Mouse (Mus musculus) c-Kit-positive CD71-positive TER-119-positive erythroid progenitor cells, embryonic 14.5 days (primary cell): ENCODE measurements around the gene Wfdc6b.
"Not testable (repeated sequence)": the region's sequence is repeated elsewhere in the genome, so short reads cannot be mapped to it uniquely, and the experiment has no call there.

ENCODE experiments used
- DNase-seq: peaks from one replicate; pipeline ENCODE4 v3.0.0-alpha.2; 2013; ENCODE audit warnings: low spot score

Gene Wfdc6b

GRCm38 (mm10) chr2:164613471-164613870 is at the start of gene Wfdc6b, which contains the start of gene Wfdc8:
Gene Wfdc6b (plus strand): TSS chr2:164613522.
Gene Wfdc8 (minus strand): TSS chr2:164613626.
- not testable (repeated sequence) for DNase-seq

DNA sequence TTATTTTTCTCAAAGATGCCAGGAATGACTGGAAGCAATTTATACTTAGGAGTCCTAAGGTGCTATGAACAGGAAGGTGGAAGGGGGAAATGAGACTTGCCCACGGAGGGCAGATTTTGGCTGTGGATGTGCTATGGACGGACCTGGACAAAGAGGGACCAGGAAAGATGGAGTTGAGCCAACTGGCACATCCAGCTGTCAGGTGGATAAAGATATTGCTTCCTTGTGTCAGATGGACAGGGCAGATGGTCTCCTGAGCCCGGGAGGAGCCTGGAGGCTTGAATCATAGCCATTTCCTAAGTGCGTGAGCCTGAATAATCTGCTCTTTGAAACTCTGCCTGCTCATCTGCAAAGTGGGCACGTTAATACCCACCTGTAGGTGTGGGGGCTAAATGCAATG is 49.0 kb upstream of the Wfdc6b start:
- no peak for DNase-seq

DNA sequence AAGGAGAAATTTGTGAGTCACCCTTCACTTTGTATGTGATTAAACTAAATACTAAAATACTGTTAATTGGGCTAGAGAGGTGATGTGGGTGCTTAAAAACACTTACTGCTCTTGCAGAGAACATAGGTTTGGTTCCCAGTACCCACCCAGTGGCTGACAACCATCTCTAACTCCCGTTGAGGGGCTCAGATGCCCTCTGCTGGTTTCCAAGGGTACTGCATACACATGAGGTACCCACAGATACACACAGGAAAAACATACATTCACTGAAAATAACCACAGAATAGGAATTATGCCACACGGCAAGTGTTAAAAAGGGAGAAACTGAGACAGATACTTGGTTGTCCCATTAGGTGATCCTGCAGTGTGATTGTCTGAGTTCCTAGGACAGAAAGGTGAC is 46.3 kb upstream of the Wfdc6b start:
- peak; percentile 9 for DNase-seq

DNA sequence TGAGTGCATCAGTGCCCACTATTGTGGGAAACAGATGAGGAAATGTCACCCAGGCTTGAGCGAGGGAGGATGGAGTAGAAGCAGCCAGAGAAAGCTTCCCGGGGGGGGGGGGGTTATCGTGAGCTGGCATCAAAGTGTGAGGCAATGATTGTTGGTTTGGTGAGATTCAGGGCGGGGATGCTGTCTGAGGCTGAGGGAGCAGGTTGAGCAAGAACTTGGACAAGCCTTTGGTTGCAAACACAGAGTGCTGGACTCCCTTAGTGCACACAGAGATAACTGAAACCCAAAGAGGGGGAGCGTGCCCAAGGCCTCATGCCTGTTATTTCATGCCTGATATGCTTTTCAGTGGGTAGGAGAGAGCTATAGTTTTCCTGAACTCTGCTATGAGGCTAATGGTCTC is 45.9 kb upstream of the Wfdc6b start:
- no peak for DNase-seq

DNA sequence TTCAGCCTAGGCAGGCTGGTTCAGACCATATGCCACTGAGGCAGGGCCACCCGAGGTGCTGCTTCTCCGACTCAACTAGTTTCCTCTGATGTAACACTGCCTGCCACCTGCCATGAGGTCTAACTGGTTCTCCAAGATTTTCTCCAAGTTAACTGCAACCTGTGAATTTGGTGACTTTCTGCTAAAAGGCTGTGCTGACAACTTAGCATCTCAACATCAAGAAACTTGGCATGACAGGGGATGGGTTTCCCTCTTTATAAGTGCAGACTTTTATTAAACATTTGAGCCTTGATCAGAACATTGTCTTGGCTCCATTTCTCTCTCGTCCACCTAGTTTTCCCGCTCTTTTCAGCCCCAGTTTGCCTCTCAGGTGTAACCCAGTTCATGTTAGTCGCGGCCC is 40.0 kb upstream of the Wfdc6b start, which contains the start of gene Spint3:
Spint3 (minus strand) TSS at position 101 of the 400 bp plus-strand sequence.
- not testable (repeated sequence) for DNase-seq

GRCm38 (mm10) chr2:164585025-164585725 is 28.1 kb upstream of the Wfdc6b start, which contains the start of gene Wfdc6a:
Gene Wfdc6a (minus strand): TSS chr2:164585447.
- DNase-seq: not testable (repeated sequence)

- DNase-seq: no peak
These were observed 21.3 kb upstream of the Wfdc6b start for GRCm38 (mm10) chr2:164592014-164592413.

DNA sequence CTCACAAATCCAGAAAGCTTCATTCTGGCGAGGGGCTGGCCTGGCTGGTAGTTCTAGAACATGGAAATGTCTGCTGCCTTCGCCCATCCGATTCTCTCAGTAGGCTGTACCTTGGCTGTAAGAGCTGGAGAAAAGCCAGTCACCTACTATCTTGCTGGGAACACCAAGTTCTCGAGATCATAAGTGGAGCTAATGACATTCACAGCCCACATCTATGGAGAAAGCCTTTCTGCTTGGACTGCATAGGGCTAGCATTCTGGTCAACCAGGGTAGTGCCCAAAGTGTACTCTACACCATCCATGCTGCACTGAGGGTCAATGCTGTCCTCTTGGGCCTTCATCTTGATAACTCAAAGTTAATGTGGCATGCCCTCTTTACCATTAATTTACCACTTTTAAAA is 19.8 kb upstream of the Wfdc6b start, which contains the start of gene Eppin:
Eppin (minus strand) TSS at position 101 of the 400 bp plus-strand sequence.
- no peak for DNase-seq

GRCm38 (mm10) chr2:164600179-164600578 is 13.1 kb upstream of the Wfdc6b start:
- no peak for DNase-seq

- DNase-seq: no peak
These were observed 9.8 kb upstream of the Wfdc6b start for GRCm38 (mm10) chr2:164603482-164603881.

DNA sequence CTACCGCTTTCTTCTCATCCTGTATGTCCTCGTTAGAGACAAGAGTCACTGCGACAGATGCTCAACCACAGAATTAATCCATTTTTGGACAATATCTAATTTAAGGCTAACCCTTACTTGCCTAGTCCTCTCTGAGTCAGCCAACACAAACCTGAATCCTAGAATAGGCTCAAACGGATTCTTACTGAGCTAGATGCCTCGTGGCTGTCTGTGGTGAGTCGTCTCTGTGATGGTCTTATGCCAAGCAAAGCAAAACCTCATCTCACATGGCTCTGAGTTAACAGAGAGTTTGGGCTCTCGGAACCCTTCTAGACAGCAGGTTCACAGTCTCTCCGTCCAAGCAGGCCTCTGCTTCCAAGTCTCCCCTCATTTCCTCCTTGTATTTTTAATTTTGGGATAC is 8.9 kb upstream of the Wfdc6b start:
- DNase-seq: no peak

DNA sequence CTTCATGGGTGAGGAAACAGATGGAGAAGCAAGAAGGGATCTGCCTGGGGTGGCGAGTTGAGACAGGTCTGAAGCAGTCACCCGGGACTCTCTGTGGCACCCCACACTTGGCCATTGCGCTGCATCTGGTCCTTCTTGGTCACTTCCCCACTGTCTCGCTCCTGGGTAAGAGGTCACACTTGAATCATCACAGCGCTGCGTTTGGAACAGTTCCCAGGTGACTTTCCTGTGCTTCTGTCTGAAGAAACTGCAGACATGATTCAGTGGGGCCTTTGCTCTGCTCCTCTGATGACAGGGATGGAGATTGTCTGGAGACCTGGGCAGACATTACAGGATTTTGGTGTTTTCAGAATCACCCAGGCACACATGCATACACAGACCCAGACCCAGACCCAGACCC is 4.5 kb upstream of the Wfdc6b start:
- DNase-seq: no peak

DNA sequence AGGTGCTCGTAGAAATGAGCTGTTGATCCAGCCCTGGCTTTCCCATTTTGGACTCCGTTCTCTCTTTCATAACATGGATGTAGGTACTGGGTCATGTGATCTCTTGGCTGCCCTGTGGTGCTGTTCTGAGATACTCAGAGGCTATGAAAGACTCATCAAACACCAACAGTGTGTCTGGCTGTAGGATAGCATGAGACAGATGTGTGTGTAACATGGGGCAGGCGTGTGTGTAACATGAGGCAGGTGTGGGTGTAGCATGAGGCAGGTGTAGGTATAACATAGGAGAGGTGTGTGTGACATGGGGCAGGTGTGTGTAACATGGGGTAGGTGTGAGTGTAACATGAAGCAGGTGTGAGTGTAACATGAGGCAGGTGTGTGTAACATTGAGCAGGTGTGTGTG is 2.1 kb downstream of the Wfdc6b start:
- no peak for DNase-seq

DNA sequence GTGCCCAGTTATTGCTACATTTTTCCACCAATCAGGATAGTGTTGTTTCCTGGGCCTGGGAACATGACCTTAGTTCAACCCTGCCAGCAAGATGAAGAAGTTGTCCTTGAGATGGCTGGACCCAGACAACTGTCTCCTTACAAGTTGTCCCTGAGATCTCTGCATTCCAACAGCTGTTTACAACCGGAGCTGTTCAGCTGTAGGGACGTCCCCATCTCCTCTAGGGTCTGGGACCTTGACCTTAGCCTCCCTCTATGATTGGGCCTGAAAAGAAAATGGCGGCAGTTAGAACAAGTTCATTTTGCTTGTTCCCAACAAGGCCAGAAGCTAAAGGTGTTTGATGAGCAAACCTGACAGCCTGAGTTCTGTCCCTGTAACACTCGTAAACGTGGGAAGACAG is 5.7 kb downstream of the Wfdc6b start:
- DNase-seq: no peak

DNA sequence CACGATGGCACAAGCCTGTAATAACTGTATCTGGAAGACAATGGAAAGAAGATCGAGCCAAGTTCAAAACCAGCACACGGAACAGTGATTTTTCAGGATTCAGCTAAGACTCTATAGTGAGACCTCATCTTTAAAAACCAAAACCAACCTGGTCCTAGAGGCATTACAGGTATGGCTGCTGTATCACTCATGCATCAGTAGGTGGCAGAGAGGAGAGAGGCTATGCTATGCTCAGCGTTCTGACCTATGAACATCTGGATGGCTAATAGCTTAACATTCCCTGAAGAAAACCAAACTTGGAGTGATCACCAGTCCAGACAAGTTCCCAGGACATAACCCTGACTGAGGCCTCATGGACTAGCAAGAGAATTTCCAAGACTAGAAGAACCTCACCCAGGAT is 8.5 kb downstream of the Wfdc6b start:
- DNase-seq: no peak

DNA sequence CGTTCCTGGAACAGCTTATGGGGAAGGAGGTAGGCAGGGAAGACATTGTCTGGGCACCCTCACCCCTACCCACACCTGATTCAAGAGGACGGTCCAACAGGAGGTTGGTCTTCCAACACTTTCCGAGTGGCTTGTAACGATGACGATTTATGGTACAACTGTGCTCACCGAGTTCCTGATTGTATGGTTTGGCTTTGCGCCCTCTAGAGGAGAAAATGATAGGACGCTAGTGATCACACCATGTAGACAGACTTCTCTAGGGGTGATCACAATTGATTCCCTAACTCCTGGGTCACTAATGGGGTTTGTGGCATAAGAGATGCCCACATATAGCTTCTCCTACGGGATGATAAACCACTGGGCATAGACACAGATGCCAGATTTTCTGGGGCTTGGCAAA is 21.9 kb downstream of the Wfdc6b start:
- peak; percentile 5 for DNase-seq

DNA sequence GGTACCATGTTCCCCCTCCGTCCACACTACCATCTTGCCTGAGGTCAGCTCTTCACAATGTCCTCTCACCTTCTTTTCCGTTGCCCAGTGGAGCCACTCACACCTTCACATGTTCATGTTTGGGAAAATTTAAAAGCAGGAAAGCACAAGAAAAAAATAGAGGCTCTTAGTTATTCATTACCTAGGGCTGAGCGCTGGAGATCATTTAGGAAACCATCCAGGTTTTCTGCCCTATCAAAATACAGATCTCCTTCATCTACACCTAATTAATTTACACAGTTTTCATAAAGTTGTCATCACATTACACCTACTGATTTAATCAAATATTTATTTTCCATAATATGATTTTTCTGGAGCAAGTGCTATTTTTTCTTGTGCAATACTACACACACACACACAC is 25.4 kb downstream of the Wfdc6b start, which contains the start of gene Wfdc16:
Wfdc16 (minus strand) TSS at position 101 of the 400 bp plus-strand sequence.
- no peak for DNase-seq

DNA sequence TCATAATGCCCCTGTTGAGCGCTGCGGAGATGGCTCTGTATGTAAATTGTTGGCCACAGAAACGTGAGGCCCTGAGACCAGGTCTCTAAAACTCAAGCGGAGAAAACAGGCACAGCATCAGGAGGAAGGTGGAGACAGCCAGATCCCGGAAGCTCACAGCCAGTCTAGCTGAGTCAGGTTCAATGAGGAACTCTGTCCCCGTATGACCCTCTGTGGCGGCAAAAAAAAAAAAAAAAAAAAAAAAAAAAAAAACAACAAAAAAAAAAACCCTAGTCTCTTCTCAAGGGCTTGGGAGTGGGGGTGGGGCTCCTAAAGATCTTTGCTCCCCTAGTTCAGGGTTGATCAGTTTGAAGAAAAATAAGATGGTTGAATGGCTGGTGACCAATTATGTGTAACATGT is 27.8 kb downstream of the Wfdc6b start:
- no peak for DNase-seq

GRCm38 (mm10) chr2:164641881-164642673 is 28.8 kb downstream of the Wfdc6b start:
- DNase-seq: no peak

- peak; percentile 15 for DNase-seq
These were observed 42.5 kb downstream of the Wfdc6b start, which contains the start of gene Wfdc10 for GRCm38 (mm10) chr2:164655858-164656257. Gene Wfdc10 (plus strand): TSS chr2:164656046.

GRCm38 (mm10) chr2:164656483-164656882 is 43.2 kb downstream of the Wfdc6b start, which contains the start of gene Wfdc9:
Gene Wfdc9 (minus strand): TSS chr2:164656583.
- DNase-seq: no peak

GRCm38 (mm10) chr2:164664851-164665250 is 51.5 kb downstream of the Wfdc6b start:
- DNase-seq: no peak
